Mouse (Mus musculus) neural tube, embryonic 12.5 days (tissue): ENCODE measurements around the gene 2700081O15Rik. TPM values are rescaled to one million over a fixed set of nuclear protein-coding genes. Genes with fewer than 3 reads are reported as not detected.
A peak's percentile ranks its signal among the peaks of the same experiment; 100 is the strongest.
"Not testable (repeated sequence)": the region's sequence is repeated elsewhere in the genome, so short reads cannot be mapped to it uniquely, and the experiment has no call there.

Source experiments
- ATAC-seq: fragments of 200-750 bp; cut with Nextera tagmentation; 2 replicates; pipeline ENCODE4 v1.8.0; 2017; ENCODE audit warnings: low read depth, mild to moderate bottlenecking, moderate TSS enrichment, moderate library complexity; ENCODE audit not compliant: low FRiP score
- H3K27ac ChIP-seq: fragments of 300-500 bp; sonication (generic); 2 replicates; pipeline ENCODE4 v1.5.1; 2016
- H3K27me3 ChIP-seq: fragments of 300-500 bp; sonication (generic); replicated peaks from 2 replicates; pipeline ENCODE4 v1.6.1; 2016; ENCODE audit warnings: mild to moderate bottlenecking
- H3K36me3 ChIP-seq: fragments of 300-500 bp; sonication (generic); 2 replicates; pipeline ENCODE4 v1.6.1; 2016; ENCODE audit warnings: mild to moderate bottlenecking
- H3K4me1 ChIP-seq: fragments of 300-500 bp; sonication (generic); 2 replicates; pipeline ENCODE4 v1.6.1; 2016
- H3K4me2 ChIP-seq: fragments of 300-500 bp; sonication (generic); replicated peaks from 2 replicates; pipeline ENCODE4 v1.6.1; 2016; ENCODE audit warnings: mild to moderate bottlenecking
- H3K4me3 ChIP-seq: fragments of 300-500 bp; sonication (generic); 2 replicates; pipeline ENCODE4 v1.5.1; 2016
- H3K9ac ChIP-seq: fragments of 300-500 bp; sonication (generic); 2 replicates; pipeline ENCODE4 v1.6.1; 2016; ENCODE audit warnings: mild to moderate bottlenecking
- H3K9me3 ChIP-seq: fragments of 300-500 bp; sonication (generic); 2 replicates; pipeline ENCODE4 v1.6.1; 2016; ENCODE audit warnings: mild to moderate bottlenecking
- WGBS: fragments of 180-500 bp; shearing (Covaris S2); methylation state at CpG from one replicate; pipeline ENCODE4 v1.1.7; 2016; 5-methylcytosine and 5-hydroxymethylcytosine counted together
- polyA plus RNA-seq: library from polyadenylated mRNA; unstranded; fragments of >200 nt; fragmentation: Nextera tagmentation; extraction: Ambion mirVana; gene quantifications from 2 replicates; pipeline ENCODE4 v1.2.1, GENCODE M21; 2016

2700081O15Rik gene
- polyA plus RNA-seq, 1 experiment from 2014 or later: 22.7 TPM

DNA sequence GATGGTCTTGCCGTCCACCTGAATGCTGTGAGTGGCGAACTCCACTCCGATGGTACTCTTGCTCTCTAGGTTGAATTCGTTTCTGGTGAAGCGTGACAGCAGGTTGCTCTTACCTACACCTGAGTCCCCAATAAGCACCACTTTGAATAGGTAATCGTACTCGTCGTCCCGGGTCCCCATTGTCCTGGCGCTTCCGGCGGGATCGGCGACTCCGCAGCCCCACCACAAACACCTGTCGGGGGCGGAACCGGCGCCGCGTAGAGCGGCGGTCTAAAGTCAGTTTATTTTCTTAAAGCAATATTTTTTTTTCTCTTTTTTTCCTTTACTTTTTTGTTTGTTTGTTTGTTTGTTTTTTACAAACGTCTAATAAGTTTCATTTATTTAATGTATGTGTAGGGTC lies 18.5 kb upstream of the 2700081O15Rik start:
- not testable (repeated sequence) for H3K27ac ChIP-seq, H3K36me3 ChIP-seq, H3K27me3 ChIP-seq, H3K9ac ChIP-seq, H3K4me1 ChIP-seq, H3K9me3 ChIP-seq, H3K4me3 ChIP-seq, ATAC-seq, H3K4me2 ChIP-seq
- WGBS: 37% methylated on average over 24 of the region's 24 CpGs

DNA sequence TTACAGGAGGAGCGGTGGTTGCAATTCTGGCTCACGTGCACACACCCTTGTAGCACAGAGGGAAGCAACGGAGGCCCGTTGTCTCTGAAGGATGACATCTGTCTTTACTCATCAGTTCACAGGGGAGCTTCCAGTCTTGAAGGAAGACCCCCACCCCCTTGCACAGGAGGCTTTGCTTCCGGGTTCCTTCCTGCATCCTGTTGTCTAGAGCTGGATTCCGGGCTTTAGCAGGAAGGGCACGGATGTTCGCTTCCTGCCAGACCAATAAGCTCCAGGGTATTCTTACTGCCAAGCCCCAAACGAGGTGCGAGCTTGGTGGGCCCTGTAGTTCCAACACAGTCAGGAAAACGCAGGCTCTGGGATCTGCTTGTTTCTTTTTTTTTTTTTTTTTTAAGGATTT lies 16.8 kb upstream of the 2700081O15Rik start:
- no peak overlapping the region for H3K4me2 ChIP-seq
- H3K36me3 ChIP-seq: no peaks in the 10 kb centered on the region
- ATAC-seq: no peak
- no peak overlapping the region for H3K9ac ChIP-seq
- no peaks in the 10 kb centered on the region for H3K9me3 ChIP-seq
- H3K4me1 ChIP-seq: no peaks in the 10 kb centered on the region
- H3K4me3 ChIP-seq: no peak overlapping the region
- no peak overlapping the region for H3K27ac ChIP-seq
- 86% methylated on average over 11 of the region's 11 CpGs for WGBS
- H3K27me3 ChIP-seq: no peaks in the 10 kb centered on the region

DNA sequence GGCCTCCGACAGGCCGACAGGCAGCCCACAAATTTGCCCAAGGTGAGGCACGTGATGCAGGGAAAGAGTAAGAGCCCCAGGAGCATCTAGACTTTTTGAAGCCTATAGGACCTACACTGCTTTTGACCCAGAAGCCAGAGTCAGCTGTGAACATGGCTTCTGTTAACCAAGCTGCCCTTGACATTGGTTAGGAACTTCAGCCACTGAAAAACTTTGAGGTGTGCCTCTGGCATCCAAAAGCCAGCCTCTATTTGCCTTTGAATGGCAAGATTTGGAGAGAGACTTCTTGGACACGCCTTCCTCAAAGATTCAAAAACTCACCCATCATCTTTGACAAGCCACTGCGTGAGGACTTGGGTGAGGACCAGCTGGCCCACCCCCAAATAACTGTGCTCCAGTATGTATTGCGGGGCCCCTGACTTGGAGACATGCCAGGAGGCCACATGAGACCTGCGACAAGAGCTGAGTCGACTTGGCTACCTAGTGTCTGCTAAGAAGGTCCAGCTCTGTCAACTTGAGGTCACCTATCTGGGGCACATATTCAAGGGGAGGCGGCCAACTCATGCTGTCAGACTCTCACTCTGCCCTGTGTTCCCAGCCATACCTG lies 12.7 kb upstream of the 2700081O15Rik start:
- Histone ChIP-seq H3K4me1 (no peaks in the 10 kb centered on the region), H3K36me3 (no peaks in the 10 kb centered on the region), H3K4me2 (no peak overlapping the region), H3K27me3 (no peaks in the 10 kb centered on the region), H3K9me3 (no peaks in the 10 kb centered on the region), H3K27ac (no peak overlapping the region), H3K4me3 (no peak overlapping the region), H3K9ac (no peak overlapping the region)
- ATAC-seq: no peak
- WGBS: 87% methylated on average over 9 of the region's 9 CpGs

DNA sequence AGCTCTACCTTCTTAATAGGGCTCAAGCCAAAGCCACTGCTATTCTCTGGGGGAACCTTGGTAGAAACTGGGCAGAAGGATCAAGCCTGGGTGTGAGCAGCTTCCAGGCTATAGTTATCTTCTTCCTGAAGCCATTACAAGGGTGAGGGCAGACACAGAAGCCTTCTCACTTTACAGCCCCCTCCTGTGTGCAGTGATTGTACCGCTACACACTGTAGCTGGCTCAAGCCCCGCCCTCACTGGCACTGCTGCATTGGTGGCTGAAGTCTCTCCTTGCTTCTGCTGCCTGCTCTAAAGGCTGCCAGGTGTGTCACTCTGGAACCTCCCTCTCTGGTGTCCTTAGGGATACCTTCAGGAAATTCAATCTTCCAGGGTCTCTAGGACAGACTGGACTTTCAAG lies 5.1 kb upstream of the 2700081O15Rik start:
- H3K4me3 ChIP-seq: no peak overlapping the region
- no peak overlapping the region for H3K4me2 ChIP-seq
- no peak overlapping the region for H3K27ac ChIP-seq
- H3K27me3 ChIP-seq: no peaks in the 10 kb centered on the region
- no peaks in the 10 kb centered on the region for H3K36me3 ChIP-seq
- no peaks in the 10 kb centered on the region for H3K9me3 ChIP-seq
- WGBS: 37% methylated on average over 2 of the region's 2 CpGs
- no peak overlapping the region for H3K9ac ChIP-seq
- no peak for ATAC-seq
- peaks cover 10% of the 10 kb centered on the region for H3K4me1 ChIP-seq

DNA sequence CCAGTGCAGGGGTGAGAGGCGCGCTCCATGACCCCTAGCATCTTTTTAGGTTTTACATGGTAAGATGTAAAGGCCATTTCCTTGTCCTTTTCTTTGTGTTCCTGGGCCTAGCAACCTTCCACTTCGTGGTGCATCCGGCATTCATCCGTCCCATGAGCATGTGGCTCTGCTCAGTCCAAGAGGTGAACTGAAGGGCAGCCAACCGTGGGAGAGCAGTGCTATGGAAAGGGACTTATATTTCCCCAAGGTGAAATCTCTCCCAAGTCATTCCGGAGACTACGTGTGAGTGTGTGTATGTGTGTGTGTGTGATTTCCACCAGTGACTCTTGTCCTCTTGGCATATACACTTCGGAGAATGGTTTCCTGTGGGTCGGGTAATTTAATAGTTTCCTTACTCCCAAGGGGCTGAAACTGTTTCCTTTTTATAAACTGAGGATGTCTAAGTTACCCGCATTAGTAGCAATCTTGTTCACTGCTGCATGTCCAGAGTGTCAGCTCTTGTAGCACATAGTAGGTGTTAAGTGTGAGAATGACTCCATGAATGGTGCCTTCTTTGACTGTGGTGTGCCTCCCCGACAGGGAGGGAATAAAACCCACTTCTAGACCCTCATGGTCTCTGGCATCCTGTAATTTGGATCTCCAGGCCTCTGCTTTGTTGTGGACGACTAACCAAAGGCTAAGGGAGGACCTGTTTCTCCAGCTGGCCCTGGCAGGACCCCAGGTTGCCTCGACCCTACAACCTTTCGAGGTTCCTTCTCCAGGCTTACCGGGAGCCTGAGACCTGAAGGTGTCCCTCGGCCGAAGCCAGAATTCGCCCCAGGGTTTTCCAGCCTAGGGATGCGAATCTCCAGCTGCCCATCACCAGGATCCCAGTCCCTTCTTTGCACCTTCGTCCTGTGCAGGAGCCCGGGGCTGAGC lies 1.2 kb upstream of the 2700081O15Rik start:
- Histone ChIP-seq H3K4me2 (peak overlapping the region; percentile 83), H3K9ac (peak overlapping the region; percentile 98), H3K27ac (peak overlapping the region; percentile 97), H3K27me3 (no peaks in the 10 kb centered on the region), H3K4me3 (peak overlapping the region; percentile 98), H3K4me1 (peaks cover 35% of the 10 kb centered on the region), H3K36me3 (peaks cover 12% of the 10 kb centered on the region), H3K9me3 (no peaks in the 10 kb centered on the region)
- ATAC-seq: no peak
- 28% methylated on average over 22 of the region's 22 CpGs for WGBS

DNA sequence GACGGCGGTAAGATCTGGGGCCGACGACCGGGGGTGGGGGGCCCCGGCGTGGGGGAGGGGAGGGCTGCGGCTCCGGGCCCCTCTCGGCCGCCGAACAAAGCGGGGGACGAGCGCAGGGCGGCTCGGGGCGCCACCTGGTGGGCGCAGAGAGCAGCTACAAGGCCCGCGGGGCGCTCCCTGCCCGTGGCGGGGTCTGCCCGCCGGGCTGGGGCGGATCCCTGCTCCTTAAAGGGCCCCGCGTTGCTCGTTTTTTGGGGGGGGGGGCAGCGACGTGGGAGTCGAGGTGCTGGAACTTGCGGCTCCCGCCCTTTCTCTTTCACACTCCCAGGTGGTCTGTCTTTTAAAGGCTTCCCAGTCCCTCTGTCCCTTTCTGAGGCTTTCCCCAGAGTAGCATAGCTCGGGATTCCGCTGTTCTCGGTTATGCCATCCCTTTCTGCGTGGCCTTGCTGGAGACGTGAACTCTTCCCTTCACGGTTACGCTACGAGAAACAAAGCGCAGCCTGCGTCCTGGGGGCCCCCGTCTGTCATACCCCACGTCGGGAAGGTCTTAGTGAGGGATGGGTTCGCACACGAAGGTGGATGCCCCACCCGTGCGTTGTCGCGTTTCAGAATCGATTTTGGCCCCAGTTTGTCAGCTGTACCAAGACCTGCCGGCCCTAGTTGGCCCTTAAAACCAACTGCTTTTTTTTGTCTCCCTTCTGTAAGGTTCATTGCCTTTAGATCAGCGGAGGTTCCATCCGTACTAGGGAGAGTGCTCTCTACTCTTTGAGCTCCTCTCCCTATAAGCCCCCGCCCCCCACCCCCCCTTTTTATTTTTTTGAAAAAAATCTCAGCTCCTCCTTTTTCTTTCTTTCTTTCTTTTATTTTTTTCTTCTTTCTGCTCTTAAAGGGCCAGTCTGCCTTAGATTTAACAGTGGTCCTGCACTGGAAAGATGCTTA lies 755 bp downstream of the 2700081O15Rik start:
- H3K4me2 ChIP-seq: peak overlapping the region; percentile 83
- peak overlapping the region; percentile 98 for H3K4me3 ChIP-seq
- peaks cover 55% of the 10 kb centered on the region for H3K4me1 ChIP-seq
- WGBS: under 1% methylated on average over 57 of the region's 59 CpGs
- peak; percentile 45 for ATAC-seq
- H3K36me3 ChIP-seq: peaks cover 32% of the 10 kb centered on the region
- peak overlapping the region; percentile 97 for H3K27ac ChIP-seq
- no peaks in the 10 kb centered on the region for H3K9me3 ChIP-seq
- H3K27me3 ChIP-seq: no peaks in the 10 kb centered on the region
- peak overlapping the region; percentile 98 for H3K9ac ChIP-seq

DNA sequence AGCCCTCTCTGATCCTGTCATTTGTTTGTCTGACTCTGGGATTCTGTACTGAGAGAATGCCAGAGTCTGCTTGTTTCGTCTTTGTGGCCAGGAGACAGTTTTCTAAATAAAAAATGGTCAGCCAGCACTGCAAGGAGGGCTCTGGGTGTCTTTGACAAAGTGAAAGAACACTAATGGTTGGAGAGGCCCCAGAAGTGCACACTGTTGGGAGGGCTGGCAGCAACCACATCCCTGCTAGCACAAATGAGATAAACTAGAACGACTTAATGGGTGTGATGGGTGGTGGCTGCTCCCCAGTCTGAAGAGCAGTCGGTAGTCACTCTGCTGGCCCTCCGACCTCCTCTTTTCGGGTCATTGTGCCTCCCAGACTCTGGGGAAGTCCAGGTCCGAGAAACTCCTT lies 1.7 kb downstream of the 2700081O15Rik start:
- peak overlapping the region; percentile 98 for H3K9ac ChIP-seq
- peak overlapping the region; percentile 97 for H3K27ac ChIP-seq
- H3K4me3 ChIP-seq: peak overlapping the region; percentile 98
- peak overlapping the region; percentile 83 for H3K4me2 ChIP-seq
- peaks cover 40% of the 10 kb centered on the region for H3K36me3 ChIP-seq
- no peaks in the 10 kb centered on the region for H3K27me3 ChIP-seq
- WGBS: 31% methylated on average over 6 of the region's 6 CpGs
- no peak for ATAC-seq
- H3K4me1 ChIP-seq: peaks cover 65% of the 10 kb centered on the region
- H3K9me3 ChIP-seq: no peaks in the 10 kb centered on the region

DNA sequence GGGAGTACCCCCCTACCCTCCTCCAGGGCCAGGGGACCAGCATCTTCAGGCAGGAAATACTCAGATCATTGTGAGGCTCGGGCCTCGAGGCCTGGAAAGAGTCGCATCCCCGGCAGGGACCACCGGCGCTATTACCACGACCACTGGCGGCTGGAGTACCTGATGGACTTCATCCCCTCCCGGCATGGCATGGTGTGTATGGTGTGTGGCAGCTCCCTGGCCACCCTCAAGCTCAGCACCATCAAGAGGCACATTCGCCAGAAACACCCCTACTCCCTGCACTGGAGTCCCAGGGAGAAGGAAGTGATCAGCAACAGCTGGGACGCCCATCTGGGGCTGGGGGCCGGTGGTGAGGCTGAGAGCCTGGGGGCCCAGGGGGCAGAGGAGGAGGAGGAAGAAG lies 2.7 kb downstream of the 2700081O15Rik start:
- Histone ChIP-seq H3K9ac (peak overlapping the region; percentile 98), H3K27ac (peak overlapping the region; percentile 97), H3K4me2 (peak overlapping the region; percentile 83), H3K36me3 (peaks cover 48% of the 10 kb centered on the region), H3K4me1 (peaks cover 75% of the 10 kb centered on the region), H3K27me3 (no peaks in the 10 kb centered on the region), H3K4me3 (peak overlapping the region; percentile 98), H3K9me3 (no peaks in the 10 kb centered on the region)
- no peak for ATAC-seq
- WGBS: 66% methylated on average over 12 of the region's 12 CpGs

DNA sequence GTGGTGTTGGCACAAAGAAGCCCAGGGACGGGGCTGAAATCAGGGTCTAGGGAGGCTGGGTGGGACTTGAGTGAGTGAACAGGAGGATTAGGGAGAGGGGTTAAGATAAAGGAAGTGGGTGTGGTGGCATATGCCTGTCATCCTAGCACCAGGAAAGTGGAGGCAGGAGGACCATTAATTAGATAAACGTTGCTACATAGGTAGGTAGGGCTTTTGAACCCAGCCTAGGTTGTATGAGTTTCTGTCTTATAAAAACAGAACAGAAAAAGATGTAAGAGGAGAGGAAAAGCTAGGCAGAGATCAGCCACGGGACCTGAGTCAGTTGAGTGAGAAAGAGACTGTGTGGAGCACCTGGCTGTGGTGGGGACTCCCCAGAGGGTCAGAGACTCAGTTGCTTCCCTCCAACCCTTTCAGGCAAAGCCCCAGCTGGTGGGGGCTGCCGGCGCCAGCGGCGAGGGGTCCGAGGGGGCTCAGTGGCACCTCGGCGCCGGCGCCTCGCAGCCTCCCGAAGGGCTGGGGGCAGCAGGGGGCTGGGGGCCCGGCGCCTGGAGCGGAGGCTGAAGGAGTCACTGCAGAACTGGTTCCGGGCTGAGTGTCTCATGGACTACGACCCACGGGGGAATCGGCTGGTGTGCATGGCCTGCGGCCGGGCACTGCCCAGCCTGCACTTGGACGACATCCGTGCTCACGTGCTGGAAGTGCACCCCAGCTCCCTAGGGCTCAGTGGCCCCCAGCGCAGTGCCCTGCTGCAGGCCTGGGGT lies 3.6 kb downstream of the 2700081O15Rik start:
- H3K4me1 ChIP-seq: peaks cover 70% of the 10 kb centered on the region
- no peaks in the 10 kb centered on the region for H3K27me3 ChIP-seq
- no peak for ATAC-seq
- H3K9me3 ChIP-seq: no peaks in the 10 kb centered on the region
- H3K27ac ChIP-seq: peak overlapping the region; percentile 88; the same call in 1 of the 2 replicates
- peak overlapping the region; percentile 38 for H3K4me3 ChIP-seq
- 50% methylated on average over 27 of the region's 27 CpGs for WGBS
- peak overlapping the region; percentile 83 for H3K4me2 ChIP-seq
- peaks cover 54% of the 10 kb centered on the region for H3K36me3 ChIP-seq
- H3K9ac ChIP-seq: peak overlapping the region; percentile 71

DNA sequence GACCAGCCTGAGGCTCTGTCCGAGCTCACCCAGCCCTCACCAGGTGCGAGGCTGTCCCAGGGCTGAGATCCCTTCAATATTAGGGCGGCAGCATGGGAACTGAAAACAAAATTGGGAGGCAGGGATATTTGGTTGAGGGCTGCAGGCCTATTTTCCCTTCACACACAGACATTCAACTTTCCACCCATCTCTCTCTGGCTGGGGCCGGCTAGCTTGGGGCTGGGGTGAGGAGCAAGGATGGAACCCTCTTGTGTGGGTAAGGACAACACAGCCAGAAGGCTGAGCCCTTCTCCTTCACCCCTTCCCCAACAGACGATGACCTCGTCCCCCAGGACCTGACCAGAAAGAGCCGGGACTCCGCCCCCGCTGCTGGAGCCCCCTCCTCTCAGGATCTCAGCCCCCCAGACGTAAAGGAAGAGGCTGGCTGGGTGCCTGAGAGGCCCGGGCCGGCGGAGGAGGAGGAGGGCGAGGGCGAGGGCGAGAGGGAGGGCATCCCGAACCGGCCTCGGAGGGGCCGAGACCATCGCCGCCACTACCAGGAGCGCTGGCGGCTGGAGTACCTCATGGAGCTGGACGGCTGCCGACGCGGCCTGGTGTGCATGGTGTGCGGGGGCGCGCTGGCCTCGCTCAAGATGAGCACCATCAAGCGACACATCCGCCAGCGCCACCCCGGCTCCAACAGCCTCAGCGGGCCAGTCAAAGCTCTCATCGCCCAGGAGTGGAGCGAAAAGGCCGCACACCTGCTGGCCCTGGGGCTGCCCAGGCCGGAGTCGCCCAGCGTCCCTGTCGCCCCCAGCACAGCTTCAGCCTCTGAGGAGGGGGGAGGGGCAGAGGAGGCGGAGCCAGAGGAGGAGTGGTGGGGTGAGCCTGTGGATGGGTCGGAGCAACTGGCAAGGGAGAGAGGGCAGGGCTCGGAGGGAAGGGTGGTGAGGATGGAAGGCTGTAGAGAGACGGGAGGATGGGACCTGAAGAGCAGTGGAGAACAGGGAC lies 4.5 kb downstream of the 2700081O15Rik start:
- peak overlapping the region; percentile 38 for H3K4me3 ChIP-seq
- peaks cover 61% of the 10 kb centered on the region for H3K36me3 ChIP-seq
- peak overlapping the region; percentile 83 for H3K4me2 ChIP-seq
- no peaks in the 10 kb centered on the region for H3K9me3 ChIP-seq
- peak; percentile 45 for ATAC-seq
- H3K27ac ChIP-seq: peak overlapping the region; percentile 88
- 6% methylated on average over 48 of the region's 48 CpGs for WGBS
- H3K4me1 ChIP-seq: peaks cover 64% of the 10 kb centered on the region
- peak overlapping the region; percentile 71 for H3K9ac ChIP-seq
- no peaks in the 10 kb centered on the region for H3K27me3 ChIP-seq
